ENCODE assay signal across 8 mouse cellular contexts in genomic region chr5:120649374-120649933, GRCm38 (mm10). TPM values are rescaled to one million over a fixed set of nuclear protein-coding genes. Genes with fewer than 3 reads are reported as not detected.
DNase-seq lines count a peak whose midpoint lies in the region; ATAC-seq and TF ChIP-seq lines count a peak whose summit lies in the region.

No protein-coding gene starts in this region.

- peak; percentile 53 for DNase-seq in layer of hippocampus, adult 11-12 months (ENCODE audit: low spot score)
- DNase-seq in layer of hippocampus, postnatal 25 days (ENCODE audit: extremely low spot score in 1 of 2, low spot score in 1 of 2) = no peak
- DNase-seq in forebrain, embryonic 10.5 days (ENCODE audit: extremely low spot score, low spot score) = no peak
- no peak for DNase-seq in liver, embryonic 11.5 days (ENCODE audit: low spot score)
- no peak for DNase-seq in kidney, postnatal 10 days

- H3K9me3 ChIP-seq in forebrain, embryonic 10.5 days = no peaks in the 10 kb centered on the region
- no peaks in the 10 kb centered on the region for H3K9me3 ChIP-seq in liver, embryonic 11.5 days (ENCODE audit: control insufficient read depth, low read length)
- no peaks in the 10 kb centered on the region for H3K9me3 ChIP-seq in stomach, embryonic 16.5 days (replicated peaks; ENCODE audit: control insufficient read depth, low read length)

- H3K4me2 ChIP-seq in liver, embryonic 11.5 days = peak overlapping the region; percentile 75
- peak overlapping the region; percentile 60 for H3K4me2 ChIP-seq in stomach, embryonic 16.5 days (ENCODE audit: low read depth, low read length)

- no peaks in the 10 kb centered on the region for H3K36me3 ChIP-seq in forebrain, embryonic 10.5 days (replicated peaks)
- no peaks in the 10 kb centered on the region for H3K36me3 ChIP-seq in liver, embryonic 11.5 days (ENCODE audit: control insufficient read depth, insufficient read depth, low read length)
- H3K36me3 ChIP-seq in stomach, embryonic 16.5 days (ENCODE audit: control insufficient read depth, insufficient read depth, low read length) = no peaks in the 10 kb centered on the region

- H3K4me3 ChIP-seq in bone marrow, adult 2 months (replicated peaks; ENCODE audit: control insufficient read depth, low read depth, low read length) = peak overlapping the region; percentile 51
- peak overlapping the region; percentile 45 for H3K4me3 ChIP-seq in forebrain, embryonic 10.5 days
- H3K4me3 ChIP-seq in liver, embryonic 11.5 days (ENCODE audit: low read depth, low read length) = peak overlapping the region; percentile 37
- peak overlapping the region; percentile 33 for H3K4me3 ChIP-seq in stomach, embryonic 16.5 days (replicated peaks; ENCODE audit: low read length)

- TF ChIP-seq POLR2A in bone marrow, adult 2 months (IDR thresholded peaks at IDR 0.05; ENCODE audit: borderline replicate concordance, control insufficient read depth, low read depth, low read length) = no peak; the same call in 1 of the 2 replicates

- WGBS in bone marrow, adult 2 months = 5% methylated on average over 21 of the region's 21 CpGs
- WGBS in forebrain, embryonic 10.5 days = 3% methylated on average over 21 of the region's 21 CpGs
- 4% methylated on average over 21 of the region's 21 CpGs for WGBS in liver, embryonic 11.5 days
- WGBS in stomach, embryonic 16.5 days = 3% methylated on average over 21 of the region's 21 CpGs

- TF ChIP-seq CTCF in bone marrow, adult 2 months (IDR thresholded peaks at IDR 0.05; ENCODE audit: control insufficient read depth, insufficient read depth, low read length) = no peak

- no peaks in the 10 kb centered on the region; the same call in 1 of the 2 replicates for H3K4me1 ChIP-seq in bone marrow, adult 2 months (ENCODE audit: control insufficient read depth, insufficient read depth, low read length)
- H3K4me1 ChIP-seq in forebrain, embryonic 10.5 days = peaks cover 15% of the 10 kb centered on the region
- peaks cover 16% of the 10 kb centered on the region for H3K4me1 ChIP-seq in liver, embryonic 11.5 days (replicated peaks; ENCODE audit: control insufficient read depth, insufficient read depth, low read length)
- H3K4me1 ChIP-seq in stomach, embryonic 16.5 days (ENCODE audit: control insufficient read depth, insufficient read depth, low read length) = peaks cover 8% of the 10 kb centered on the region; the same call in 1 of the 2 replicates

- no peak overlapping the region for H3K27ac ChIP-seq in bone marrow, adult 2 months (ENCODE audit: control insufficient read depth, insufficient read depth, low read depth, low read length, poor library complexity)
- H3K27ac ChIP-seq in forebrain, embryonic 10.5 days = no peak overlapping the region
- no peak overlapping the region for H3K27ac ChIP-seq in liver, embryonic 11.5 days (ENCODE audit: low read depth, low read length)
- H3K27ac ChIP-seq in stomach, embryonic 16.5 days (ENCODE audit: low read length) = no peak overlapping the region

- peaks cover 77% of the 10 kb centered on the region for H3K27me3 ChIP-seq in forebrain, embryonic 10.5 days (ENCODE audit: poor library complexity, severe bottlenecking)
- peaks cover 52% of the 10 kb centered on the region for H3K27me3 ChIP-seq in liver, embryonic 11.5 days (replicated peaks; ENCODE audit: control insufficient read depth, insufficient read depth, low read length)
- peaks cover 26% of the 10 kb centered on the region for H3K27me3 ChIP-seq in stomach, embryonic 16.5 days (ENCODE audit: control insufficient read depth, insufficient read depth, low read length)

- no peak overlapping the region for H3K9ac ChIP-seq in liver, embryonic 11.5 days (ENCODE audit: low read depth, low read length)
- H3K9ac ChIP-seq in stomach, embryonic 16.5 days (ENCODE audit: low read length) = 0 out of 2 replicates have a peak overlapping the region, but pooled peaks have one; percentile 6

- ATAC-seq in liver, embryonic 11.5 days (replicated peaks; ENCODE audit: low FRiP score) = peak; percentile 37
- peak; percentile 54 for ATAC-seq in stomach, embryonic 16.5 days (ENCODE audit: insufficient read depth, low FRiP score)
- ATAC-seq in megakaryocyte-erythroid progenitor cell, adult 5-6 weeks (replicated peaks; ENCODE audit: low FRiP score, low TSS enrichment, poor library complexity, severe bottlenecking) = no peak; the same call in none of the 2 replicates

RNA-seq across cellular contexts. Expression of gene Rasal1, which starts 0.8 kb away (rescaled TPM):
- total RNA-seq in layer of hippocampus, postnatal 25 days (2021) = 100 to 1,000 TPM in 1 of 2 experiments, 10 to 100 TPM in 1; 92.7 to 100 TPM
- 1.6 and 4.6 TPM in 2 replicates for polyA plus RNA-seq in bone marrow, adult 2 months (2011; ENCODE audit: insufficient read depth, insufficient read length, low replicate concordance, missing spikeins)
- polyA plus RNA-seq in forebrain, embryonic 10.5 days (2016; fragmentation: Nextera tagmentation; extraction: Ambion mirVana) = 0.21 and 0.24 TPM in 2 replicates
- 0.25 and 0.32 TPM in 2 replicates for polyA plus RNA-seq in liver, embryonic 11.5 days (2014; fragmentation: Nextera tagmentation; extraction: Ambion mirVana)
- 0.40 and 0.72 TPM in 2 replicates for polyA plus RNA-seq in stomach, embryonic 16.5 days (2015; fragmentation: Nextera tagmentation; extraction: Ambion mirVana)
- not detected in 2 replicates for total RNA-seq in megakaryocyte-erythroid progenitor cell, adult 5-6 weeks (2014; fragmentation: Nextera tagmentation)
- total RNA-seq in megakaryocyte-erythroid progenitor cell, adult 5-6 weeks (2017) = not detected in 2 replicates

RNA-seq across cellular contexts. Expression of gene Cfap73, which starts 15.4 kb away (rescaled TPM):
- total RNA-seq in layer of hippocampus, postnatal 25 days (2021) = under 1 TPM; 0.39 to 0.42 TPM
- polyA plus RNA-seq in bone marrow, adult 2 months (2011; ENCODE audit: insufficient read depth, insufficient read length, low replicate concordance, missing spikeins) = not detected in 2 replicates
- not detected in 2 replicates for polyA plus RNA-seq in forebrain, embryonic 10.5 days (2016; fragmentation: Nextera tagmentation; extraction: Ambion mirVana)
- not detected in 2 replicates for polyA plus RNA-seq in liver, embryonic 11.5 days (2014; fragmentation: Nextera tagmentation; extraction: Ambion mirVana)
- polyA plus RNA-seq in stomach, embryonic 16.5 days (2015; fragmentation: Nextera tagmentation; extraction: Ambion mirVana) = not detected in 2 replicates
- not detected in 2 replicates for total RNA-seq in megakaryocyte-erythroid progenitor cell, adult 5-6 weeks (2014; fragmentation: Nextera tagmentation)
- total RNA-seq in megakaryocyte-erythroid progenitor cell, adult 5-6 weeks (2017) = not detected in 2 replicates

RNA-seq across cellular contexts. Expression of gene Ddx54, which starts 36.9 kb away (rescaled TPM):
- 10 to 100 TPM; 40.7 to 42.5 TPM for total RNA-seq in layer of hippocampus, postnatal 25 days (2021)
- polyA plus RNA-seq in bone marrow, adult 2 months (2011; ENCODE audit: insufficient read depth, insufficient read length, low replicate concordance, missing spikeins) = 17.2 and 32.0 TPM in 2 replicates
- 63.3 and 64.1 TPM in 2 replicates for polyA plus RNA-seq in forebrain, embryonic 10.5 days (2016; fragmentation: Nextera tagmentation; extraction: Ambion mirVana)
- polyA plus RNA-seq in liver, embryonic 11.5 days (2014; fragmentation: Nextera tagmentation; extraction: Ambion mirVana) = 46.7 and 47.0 TPM in 2 replicates
- 41.9 and 45.6 TPM in 2 replicates for polyA plus RNA-seq in stomach, embryonic 16.5 days (2015; fragmentation: Nextera tagmentation; extraction: Ambion mirVana)
- total RNA-seq in megakaryocyte-erythroid progenitor cell, adult 5-6 weeks (2014; fragmentation: Nextera tagmentation) = 28.3 and 41.7 TPM in 2 replicates
- total RNA-seq in megakaryocyte-erythroid progenitor cell, adult 5-6 weeks (2017) = 40.4 and 40.6 TPM in 2 replicates

RNA-seq across cellular contexts. Expression of gene Rita1, which starts 37.1 kb away (rescaled TPM):
- 10 to 100 TPM; 23.9 to 25.5 TPM for total RNA-seq in layer of hippocampus, postnatal 25 days (2021)
- polyA plus RNA-seq in bone marrow, adult 2 months (2011; ENCODE audit: insufficient read depth, insufficient read length, low replicate concordance, missing spikeins) = 1.9 and 3.4 TPM in 2 replicates
- 16.5 and 17.8 TPM in 2 replicates for polyA plus RNA-seq in forebrain, embryonic 10.5 days (2016; fragmentation: Nextera tagmentation; extraction: Ambion mirVana)
- 9.0 and 13.1 TPM in 2 replicates for polyA plus RNA-seq in liver, embryonic 11.5 days (2014; fragmentation: Nextera tagmentation; extraction: Ambion mirVana)
- 13.4 and 13.5 TPM in 2 replicates for polyA plus RNA-seq in stomach, embryonic 16.5 days (2015; fragmentation: Nextera tagmentation; extraction: Ambion mirVana)
- 9.9 and 11.8 TPM in 2 replicates for total RNA-seq in megakaryocyte-erythroid progenitor cell, adult 5-6 weeks (2014; fragmentation: Nextera tagmentation)
- total RNA-seq in megakaryocyte-erythroid progenitor cell, adult 5-6 weeks (2017) = 5.5 and 6.9 TPM in 2 replicates
